Mouse (Mus musculus): ENCODE results near the gene Zfp617.

DNA sequence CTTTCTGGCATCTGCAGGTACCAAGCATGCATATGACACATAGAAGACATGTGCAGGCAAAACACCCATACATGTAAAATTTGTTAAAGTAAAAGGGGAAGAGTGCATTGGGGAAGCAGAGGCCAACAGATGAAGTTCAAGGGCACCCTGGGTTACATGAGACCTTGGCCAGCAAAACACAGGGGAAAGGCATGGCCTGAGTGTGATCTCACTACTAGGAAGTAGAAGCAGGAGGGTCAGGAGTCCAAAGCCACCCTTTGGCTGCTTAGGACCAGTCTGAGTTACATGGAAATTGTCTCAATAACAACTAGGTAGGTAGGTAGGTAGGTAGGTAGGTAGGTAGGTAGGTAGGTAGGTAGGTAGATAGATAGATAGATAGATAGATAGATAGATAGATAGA, 52.0 kb downstream of the Zfp617 start:
- no peak for TF ChIP-seq TAL1 (IDR thresholded peaks at IDR 0.05; ENCODE audit: low read length)
- no peak for TF ChIP-seq GATA1 (IDR thresholded peaks at IDR 0.05; ENCODE audit: low read length)

All from erythroblast, embryonic 14.5 days (primary cell).